Mouse (Mus musculus) spleen, adult 10 weeks (tissue): ENCODE data around the gene 1700016K19Rik. TPM values are rescaled to one million over a fixed set of nuclear protein-coding genes. Genes with fewer than 3 reads are reported as not detected.

Source experiments
- polyA plus RNA-seq: library from polyadenylated mRNA; stranded (reverse); fragments of 350-450 nt; fragmentation: Illumina TruSeq; extraction: RNeasy Lipid Tissue Mini Kit (QIAGEN cat#74804); gene quantifications from one replicate; pipeline ENCODE4 v1.2.3, GENCODE M21; 2015; ENCODE audit warnings: low replicate concordance; ENCODE audit not compliant: insufficient read depth

The 1700016K19Rik gene
- 0.37 TPM for polyA plus RNA-seq

GRCm38 (mm10) chr11:75999440-76000155 is at the start of gene 1700016K19Rik:
Gene 1700016K19Rik (plus strand): TSS chr11:75999912.

GRCm38 (mm10) chr11:76027139-76028071 is 27.7 kb downstream of the 1700016K19Rik start, which contains the start of gene Rflnb:
Gene Rflnb (minus strand): TSS chr11:76027782.

Other genes starting within 250 kb of the 1700016K19Rik start
- not detected for gene Doc2b, start 203.9 kb upstream of the 1700016K19Rik start, polyA plus RNA-seq
- gene Rph3al, start 61.5 kb upstream of the 1700016K19Rik start, polyA plus RNA-seq, result 3.3 TPM
- 28.3 TPM for gene Rflnb, start 27.9 kb downstream of the 1700016K19Rik start, polyA plus RNA-seq
- 36.6 TPM for gene Vps53, start 179.7 kb downstream of the 1700016K19Rik start, polyA plus RNA-seq
- gene Fam57a, start 179.8 kb downstream of the 1700016K19Rik start, polyA plus RNA-seq, result 6.3 TPM
- 0.52 TPM for gene Dbil5, start 217.7 kb downstream of the 1700016K19Rik start, polyA plus RNA-seq
- gene Gemin4, start 217.8 kb downstream of the 1700016K19Rik start, polyA plus RNA-seq, result 11.5 TPM
- gene Mrm3, start 243.8 kb downstream of the 1700016K19Rik start, polyA plus RNA-seq, result 5.3 TPM
- gene Glod4, start 243.8 kb downstream of the 1700016K19Rik start, polyA plus RNA-seq, result 86.6 TPM